Mouse (Mus musculus) right cerebral cortex, postnatal 36 days (tissue): ENCODE results near the gene Cfap43.

ENCODE experiments used
- DNase-seq, 2 experiments: peaks; one replicate each; pipeline ENCODE4 v3.0.0; 2022; ENCODE audit warnings: low spot score in 2 of 2, mixed read lengths in 1 of 2

Cfap43 gene

GRCm38 (mm10) chr19:47885191-47885743, 33.8 kb downstream of the Cfap43 start:
- DNase-seq: no peak

- no peak for DNase-seq
Observed at GRCm38 (mm10) chr19:47884296-47885085, 34.6 kb downstream of the Cfap43 start.

GRCm38 (mm10) chr19:47882882-47883254, 36.2 kb downstream of the Cfap43 start:
- no peak for DNase-seq

GRCm38 (mm10) chr19:47882151-47882881, 36.8 kb downstream of the Cfap43 start:
- DNase-seq: peak; percentile 42 to 43

- no peak for DNase-seq
Observed at GRCm38 (mm10) chr19:47881538-47881937, 37.5 kb downstream of the Cfap43 start.

- DNase-seq: no peak
Observed at GRCm38 (mm10) chr19:47876252-47876651, 42.8 kb downstream of the Cfap43 start.

- no peak for DNase-seq
Observed at GRCm38 (mm10) chr19:47871515-47871914, 47.6 kb downstream of the Cfap43 start.

- DNase-seq: no peak
Observed at GRCm38 (mm10) chr19:47870102-47870666, 48.9 kb downstream of the Cfap43 start.

GRCm38 (mm10) chr19:47869516-47869915, 49.6 kb downstream of the Cfap43 start:
- DNase-seq: no peak

GRCm38 (mm10) chr19:47868951-47869350, 50.1 kb downstream of the Cfap43 start:
- DNase-seq: no peak

- DNase-seq: no peak
Observed at GRCm38 (mm10) chr19:47867628-47868175, 51.4 kb downstream of the Cfap43 start.

- DNase-seq: peak; percentile 92 to 94
Observed at GRCm38 (mm10) chr19:47865353-47865947, 53.6 kb downstream of the Cfap43 start, which contains the start of gene Gsto2. TSS of gene Gsto2 (plus strand) at chr19:47865534.

GRCm38 (mm10) chr19:47864721-47865120, 54.4 kb downstream of the Cfap43 start:
- DNase-seq: no peak

- DNase-seq: no peak
Observed at GRCm38 (mm10) chr19:47864051-47864450, 55.0 kb downstream of the Cfap43 start.

GRCm38 (mm10) chr19:47862581-47862980, 56.5 kb downstream of the Cfap43 start:
- DNase-seq: no peak

- no peak for DNase-seq
Observed at GRCm38 (mm10) chr19:47859180-47859579, 59.9 kb downstream of the Cfap43 start.

GRCm38 (mm10) chr19:47857957-47858942, 60.8 kb downstream of the Cfap43 start:
- no peak for DNase-seq

- peak; percentile 87 to 88 for DNase-seq
Observed at GRCm38 (mm10) chr19:47854796-47855783, 64.0 kb downstream of the Cfap43 start, which contains the start of gene Gsto1. TSS of gene Gsto1 (plus strand) at chr19:47854970.
